Mouse (Mus musculus): ENCODE data around the gene Rrp7a.

The Rrp7a gene

GRCm38 (mm10) chr15:83111290-83111689, 11.3 kb downstream of the Rrp7a start:
- DNase-seq: no peak

GRCm38 (mm10) chr15:83107814-83108213, 14.8 kb downstream of the Rrp7a start:
- no peak for DNase-seq

- no peak for DNase-seq
Measured at GRCm38 (mm10) chr15:83106426-83106825, 16.2 kb downstream of the Rrp7a start.

GRCm38 (mm10) chr15:83103111-83103510, 19.5 kb downstream of the Rrp7a start:
- no peak for DNase-seq

- DNase-seq: no peak
Measured at GRCm38 (mm10) chr15:83100332-83100662, 22.3 kb downstream of the Rrp7a start.

- peak; percentile 10 for DNase-seq
Measured at GRCm38 (mm10) chr15:83099533-83100331, 22.9 kb downstream of the Rrp7a start.

- no peak for DNase-seq
Measured at GRCm38 (mm10) chr15:83095950-83096349, 26.7 kb downstream of the Rrp7a start.

- no peak for DNase-seq
Measured at GRCm38 (mm10) chr15:83093687-83094086, 28.9 kb downstream of the Rrp7a start.

- DNase-seq: no peak
Measured at GRCm38 (mm10) chr15:83090874-83091273, 31.7 kb downstream of the Rrp7a start.

GRCm38 (mm10) chr15:83089429-83089605, 33.3 kb downstream of the Rrp7a start, which contains the start of gene Serhl:
TSS of gene Serhl (plus strand) at chr15:83089506.
- no peak for DNase-seq

- DNase-seq: no peak
Measured at GRCm38 (mm10) chr15:83088495-83089428, 33.8 kb downstream of the Rrp7a start.

- no peak for DNase-seq
Measured at GRCm38 (mm10) chr15:83086636-83087328, 35.8 kb downstream of the Rrp7a start.

- DNase-seq: no peak
Measured at GRCm38 (mm10) chr15:83085901-83086300, 36.7 kb downstream of the Rrp7a start.

- no peak for DNase-seq
Measured at GRCm38 (mm10) chr15:83084022-83084640, 38.5 kb downstream of the Rrp7a start.

GRCm38 (mm10) chr15:83083530-83083929, 39.1 kb downstream of the Rrp7a start:
- no peak for DNase-seq

- DNase-seq: no peak
Measured at GRCm38 (mm10) chr15:83075607-83076525, 46.7 kb downstream of the Rrp7a start.

- no peak for DNase-seq
Measured at GRCm38 (mm10) chr15:83074179-83074578, 48.4 kb downstream of the Rrp7a start.

- no peak for DNase-seq
Measured at GRCm38 (mm10) chr15:83071752-83072151, 50.8 kb downstream of the Rrp7a start.

GRCm38 (mm10) chr15:83070942-83071341, 51.7 kb downstream of the Rrp7a start:
- DNase-seq: no peak

- DNase-seq: no peak
Measured at GRCm38 (mm10) chr15:83068270-83068669, 54.3 kb downstream of the Rrp7a start.

GRCm38 (mm10) chr15:83065543-83065942, 57.1 kb downstream of the Rrp7a start:
- peak; percentile 24 for DNase-seq
